Mouse (Mus musculus): ENCODE measurements at regions not wholly inside any gene's neighbourhood (a gene's known extent, or its start where the extent isn't known, plus 50 kb on each side); places are given as distances from the start of the nearest gene placed in this dataset.

GRCm38 (mm10) chr15:24161974-24162373, 1251.6 kb downstream of the Basp1 start:
- no peak overlapping the region for H3K4me3 ChIP-seq (replicated peaks; ENCODE audit: insufficient read depth, low read depth, low read length)
- no peaks in the 10 kb centered on the region for H3K27me3 ChIP-seq (ENCODE audit: control insufficient read depth, insufficient read depth, low read length)
- WGBS: 90% methylated on average over 9 of the region's 9 CpGs
- TF ChIP-seq CTCF (IDR thresholded peaks at IDR 0.05; ENCODE audit: borderline replicate concordance, insufficient read depth, low read depth, low read length) (no peak), POLR2A (IDR thresholded peaks at IDR 0.05; ENCODE audit: borderline replicate concordance, insufficient read depth, low read length) (no peak)
- no peak for DNase-seq
- H3K4me1 ChIP-seq (ENCODE audit: control insufficient read depth, insufficient read depth, low read length): no peaks in the 10 kb centered on the region
- no peak overlapping the region for H3K27ac ChIP-seq (ENCODE audit: insufficient read depth, low read length)

DNA sequence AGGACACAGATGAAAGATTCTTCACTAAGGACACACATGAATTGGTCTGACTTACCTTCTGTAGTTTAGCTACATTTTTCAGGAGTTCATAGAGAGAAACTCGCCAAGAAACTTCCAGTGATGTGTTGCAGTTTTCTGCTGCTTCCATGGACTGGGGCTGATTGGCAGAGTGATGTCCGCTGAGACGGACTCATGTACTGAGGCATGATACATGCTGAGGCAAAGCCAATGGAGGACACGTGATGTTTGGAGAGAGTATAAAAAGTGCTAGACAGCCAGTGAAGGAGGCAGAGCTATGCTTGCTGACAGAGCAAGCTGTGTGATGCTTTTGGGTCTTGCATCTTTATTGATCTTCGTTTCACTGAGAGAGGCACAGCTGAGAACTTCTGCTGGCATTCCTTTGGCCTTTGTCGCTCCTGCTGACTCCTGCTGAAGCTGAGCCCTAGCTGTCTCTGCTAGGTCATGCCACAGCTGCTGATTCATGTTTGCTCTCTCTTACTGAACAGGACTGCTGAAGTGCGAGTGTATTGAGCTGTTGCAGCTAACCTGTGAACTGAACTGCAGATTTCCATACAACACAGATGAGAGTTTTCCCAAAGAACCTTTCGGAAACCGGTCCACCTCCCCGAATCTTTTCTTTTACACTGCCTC, 1255.7 kb downstream of the Basp1 start:
- 59% methylated on average over 10 of the region's 10 CpGs for WGBS
- DNase-seq: no peak
- Histone ChIP-seq H3K4me1 (ENCODE audit: control insufficient read depth, insufficient read depth, low read length) (no peaks in the 10 kb centered on the region), H3K27ac (ENCODE audit: insufficient read depth, low read length) (no peak overlapping the region), H3K4me3 (replicated peaks; ENCODE audit: insufficient read depth, low read depth, low read length) (no peak overlapping the region), H3K27me3 (ENCODE audit: control insufficient read depth, insufficient read depth, low read length) (no peaks in the 10 kb centered on the region)
- no peak for TF ChIP-seq CTCF (IDR thresholded peaks at IDR 0.05; ENCODE audit: borderline replicate concordance, insufficient read depth, low read depth, low read length)
- no peak for TF ChIP-seq POLR2A (IDR thresholded peaks at IDR 0.05; ENCODE audit: borderline replicate concordance, insufficient read depth, low read length)

- WGBS: 93% methylated on average over 3 of the region's 3 CpGs
- DNase-seq: no peak
- no peak for TF ChIP-seq CTCF (IDR thresholded peaks at IDR 0.05; ENCODE audit: borderline replicate concordance, insufficient read depth, low read depth, low read length)
- no peak for TF ChIP-seq POLR2A (IDR thresholded peaks at IDR 0.05; ENCODE audit: borderline replicate concordance, insufficient read depth, low read length)
- no peaks in the 10 kb centered on the region for H3K27me3 ChIP-seq (ENCODE audit: control insufficient read depth, insufficient read depth, low read length)
- no peak overlapping the region for H3K27ac ChIP-seq (ENCODE audit: insufficient read depth, low read length)
- no peak overlapping the region for H3K4me3 ChIP-seq (replicated peaks; ENCODE audit: insufficient read depth, low read depth, low read length)
- H3K4me1 ChIP-seq (ENCODE audit: control insufficient read depth, insufficient read depth, low read length): no peaks in the 10 kb centered on the region
Observed at GRCm38 (mm10) chr15:24154291-24154690, 1259.3 kb downstream of the Basp1 start.

GRCm38 (mm10) chr15:24124241-24124640, 1289.3 kb downstream of the Basp1 start:
- no peak for DNase-seq
- Histone ChIP-seq H3K4me3 (replicated peaks; ENCODE audit: insufficient read depth, low read depth, low read length) (no peak overlapping the region), H3K27me3 (ENCODE audit: control insufficient read depth, insufficient read depth, low read length) (no peaks in the 10 kb centered on the region), H3K4me1 (ENCODE audit: control insufficient read depth, insufficient read depth, low read length) (no peaks in the 10 kb centered on the region), H3K27ac (ENCODE audit: insufficient read depth, low read length) (no peak overlapping the region)
- no peak for TF ChIP-seq POLR2A (IDR thresholded peaks at IDR 0.05; ENCODE audit: borderline replicate concordance, insufficient read depth, low read length)
- no peak for TF ChIP-seq CTCF (IDR thresholded peaks at IDR 0.05; ENCODE audit: borderline replicate concordance, insufficient read depth, low read depth, low read length)

DNA sequence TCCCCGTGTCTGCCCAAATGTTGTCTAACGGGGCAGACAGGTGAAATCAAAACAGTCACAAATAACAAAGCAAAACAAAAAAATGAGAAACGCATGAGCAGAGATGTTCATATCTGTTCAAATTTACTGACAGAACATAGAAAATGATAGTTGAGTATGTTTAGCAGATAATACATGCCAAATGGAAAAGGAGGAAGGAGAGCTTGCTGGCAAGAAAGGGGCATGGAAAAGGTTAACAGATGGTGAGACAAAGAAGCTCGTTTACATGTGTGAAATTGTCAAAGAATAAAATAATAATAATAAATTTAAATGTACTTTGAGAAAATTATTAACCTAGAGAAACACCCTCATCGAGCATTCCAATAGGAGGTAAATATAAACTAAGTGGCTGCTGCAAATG, 1327.3 kb downstream of the Basp1 start:
- WGBS: 55% methylated on average over 5 of the region's 5 CpGs
- H3K27ac ChIP-seq (ENCODE audit: insufficient read depth, low read length): no peak overlapping the region
- no peak for TF ChIP-seq POLR2A (IDR thresholded peaks at IDR 0.05; ENCODE audit: borderline replicate concordance, insufficient read depth, low read length)
- no peak for TF ChIP-seq CTCF (IDR thresholded peaks at IDR 0.05; ENCODE audit: borderline replicate concordance, insufficient read depth, low read depth, low read length)
- no peaks in the 10 kb centered on the region for H3K4me1 ChIP-seq (ENCODE audit: control insufficient read depth, insufficient read depth, low read length)
- H3K27me3 ChIP-seq (ENCODE audit: control insufficient read depth, insufficient read depth, low read length): no peaks in the 10 kb centered on the region
- no peak for DNase-seq
- H3K4me3 ChIP-seq (replicated peaks; ENCODE audit: insufficient read depth, low read depth, low read length): no peak overlapping the region

DNA sequence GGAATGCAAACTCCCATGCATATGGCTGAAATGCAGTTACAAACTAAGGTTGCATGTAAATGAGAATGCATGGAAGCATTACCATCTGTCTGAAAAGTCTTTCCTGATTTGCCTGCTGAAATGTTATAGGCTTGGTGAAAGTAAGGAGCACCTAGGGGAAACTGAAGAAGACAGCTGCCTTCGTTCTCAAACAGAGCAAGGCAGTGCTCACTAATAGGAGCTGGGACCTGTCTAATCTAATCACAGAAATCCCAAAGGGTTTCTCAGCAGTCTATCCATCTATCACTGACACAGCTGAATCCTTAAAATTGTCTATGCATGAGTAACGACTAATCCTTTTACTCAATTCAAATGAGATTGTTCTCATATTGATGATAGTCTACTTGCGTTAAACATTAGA, 1360.4 kb downstream of the Basp1 start:
- Histone ChIP-seq H3K27me3 (ENCODE audit: control insufficient read depth, insufficient read depth, low read length) (no peaks in the 10 kb centered on the region), H3K4me1 (ENCODE audit: control insufficient read depth, insufficient read depth, low read length) (no peaks in the 10 kb centered on the region), H3K27ac (ENCODE audit: insufficient read depth, low read length) (no peak overlapping the region), H3K4me3 (replicated peaks; ENCODE audit: insufficient read depth, low read depth, low read length) (no peak overlapping the region)
- TF ChIP-seq POLR2A (IDR thresholded peaks at IDR 0.05; ENCODE audit: borderline replicate concordance, insufficient read depth, low read length) (no peak), CTCF (IDR thresholded peaks at IDR 0.05; ENCODE audit: borderline replicate concordance, insufficient read depth, low read depth, low read length) (no peak)
- DNase-seq: no peak
- WGBS: 81% methylated on average over 3 of the region's 3 CpGs

DNA sequence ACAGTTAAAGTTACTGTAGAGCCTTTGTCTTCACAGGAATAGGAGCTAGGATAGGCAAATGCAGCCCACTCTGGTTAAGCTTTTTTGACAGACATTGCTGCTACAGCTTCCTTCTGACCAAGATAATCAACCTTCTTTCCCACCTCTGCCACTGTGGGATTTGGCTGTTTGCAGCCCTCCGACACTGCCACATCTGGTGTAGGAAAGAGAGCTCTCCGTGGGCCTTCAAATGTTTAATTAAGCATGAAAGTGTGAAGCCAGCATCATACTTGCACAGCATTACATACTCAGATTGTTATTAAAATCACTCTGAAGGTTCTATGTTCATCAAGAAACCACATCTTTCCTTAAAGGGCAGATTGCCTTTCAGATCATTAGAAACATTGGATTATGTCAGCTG, 1372.7 kb downstream of the Basp1 start:
- Histone ChIP-seq H3K27me3 (ENCODE audit: control insufficient read depth, insufficient read depth, low read length) (no peaks in the 10 kb centered on the region), H3K4me1 (ENCODE audit: control insufficient read depth, insufficient read depth, low read length) (no peaks in the 10 kb centered on the region), H3K4me3 (replicated peaks; ENCODE audit: insufficient read depth, low read depth, low read length) (no peak overlapping the region), H3K27ac (ENCODE audit: insufficient read depth, low read length) (no peak overlapping the region)
- no peak for DNase-seq
- 51% methylated on average over 2 of the region's 2 CpGs for WGBS
- no peak for TF ChIP-seq POLR2A (IDR thresholded peaks at IDR 0.05; ENCODE audit: borderline replicate concordance, insufficient read depth, low read length)
- no peak for TF ChIP-seq CTCF (IDR thresholded peaks at IDR 0.05; ENCODE audit: borderline replicate concordance, insufficient read depth, low read depth, low read length)

DNA sequence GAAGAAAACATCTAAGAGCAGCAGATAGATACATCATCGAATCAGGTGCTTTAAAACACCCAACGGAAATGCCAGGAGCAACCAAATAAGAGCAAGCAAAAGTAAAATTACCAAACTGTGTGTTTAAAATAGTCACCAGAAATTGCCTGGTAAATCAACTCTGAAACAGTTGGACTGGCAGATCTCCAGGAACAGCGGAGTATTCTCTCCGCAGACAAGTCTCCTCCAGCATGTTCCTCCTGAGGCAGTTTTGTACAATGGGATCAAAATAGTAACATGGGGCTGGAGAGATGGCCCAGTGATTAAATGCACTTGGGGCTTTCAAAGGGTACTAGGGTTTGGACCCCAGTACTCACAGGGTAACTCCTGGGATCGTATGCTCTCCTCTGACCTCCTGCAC, 1374.4 kb downstream of the Basp1 start:
- 47% methylated on average over 5 of the region's 5 CpGs for WGBS
- Histone ChIP-seq H3K4me1 (ENCODE audit: control insufficient read depth, insufficient read depth, low read length) (no peaks in the 10 kb centered on the region), H3K4me3 (replicated peaks; ENCODE audit: insufficient read depth, low read depth, low read length) (no peak overlapping the region), H3K27ac (ENCODE audit: insufficient read depth, low read length) (no peak overlapping the region), H3K27me3 (ENCODE audit: control insufficient read depth, insufficient read depth, low read length) (no peaks in the 10 kb centered on the region)
- TF ChIP-seq CTCF (IDR thresholded peaks at IDR 0.05; ENCODE audit: borderline replicate concordance, insufficient read depth, low read depth, low read length) (no peak), POLR2A (IDR thresholded peaks at IDR 0.05; ENCODE audit: borderline replicate concordance, insufficient read depth, low read length) (no peak)
- peak in 1 of 2 experiments; percentile 45 for DNase-seq

Measured in cerebellum, adult 2 months (tissue).